Mouse (Mus musculus): ENCODE data around the gene Abhd14a. TPM values are rescaled to one million over a fixed set of nuclear protein-coding genes. Genes with fewer than 3 reads are reported as not detected.
"Not testable (repeated sequence)": the region's sequence is repeated elsewhere in the genome, so short reads cannot be mapped to it uniquely, and the experiment has no call there.

Abhd14a gene
- polyA plus RNA-seq (2012; ENCODE audit: insufficient read depth, insufficient read length, missing spikeins) = 12.8 and 12.9 TPM in 2 replicates

DNA sequence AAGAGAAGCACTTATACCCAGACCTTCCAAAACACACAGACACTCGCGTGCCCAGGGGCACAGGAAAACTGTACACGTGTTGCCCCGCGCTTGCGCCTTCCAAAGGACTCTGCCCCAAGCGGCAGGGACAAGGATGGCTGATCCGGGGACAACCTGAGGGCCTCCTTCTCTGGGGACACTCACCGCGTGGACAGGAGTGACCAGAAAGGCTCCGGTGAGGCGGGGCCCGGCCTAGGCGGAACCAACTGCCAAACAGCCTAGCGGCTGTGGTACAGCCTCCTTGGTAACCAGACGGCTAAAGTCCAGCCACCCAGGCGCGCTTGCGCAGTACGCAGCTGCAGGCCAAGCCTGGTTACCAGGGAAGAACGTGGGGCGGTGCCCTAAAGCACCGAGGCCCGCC lies at the start of gene Abhd14a, which contains the start of gene Abhd14b:
Abhd14a (minus strand) TSS at position 331 of the 400 bp plus-strand sequence.
Abhd14b (plus strand) TSS at position 112 of the 400 bp plus-strand sequence.
- peak within 1 kb of the TSS; percentile 68 for H3K4me3 ChIP-seq (ENCODE audit: insufficient read depth, low read depth, low read length)
- H3K4me1 ChIP-seq (ENCODE audit: control insufficient read depth, insufficient read depth, insufficient read length, low read length) = peaks cover 2% of the 10 kb centered on the region
- H3K27ac ChIP-seq (replicated peaks; ENCODE audit: low read depth, low read length) = peak within 1 kb of the TSS; percentile 25

DNA sequence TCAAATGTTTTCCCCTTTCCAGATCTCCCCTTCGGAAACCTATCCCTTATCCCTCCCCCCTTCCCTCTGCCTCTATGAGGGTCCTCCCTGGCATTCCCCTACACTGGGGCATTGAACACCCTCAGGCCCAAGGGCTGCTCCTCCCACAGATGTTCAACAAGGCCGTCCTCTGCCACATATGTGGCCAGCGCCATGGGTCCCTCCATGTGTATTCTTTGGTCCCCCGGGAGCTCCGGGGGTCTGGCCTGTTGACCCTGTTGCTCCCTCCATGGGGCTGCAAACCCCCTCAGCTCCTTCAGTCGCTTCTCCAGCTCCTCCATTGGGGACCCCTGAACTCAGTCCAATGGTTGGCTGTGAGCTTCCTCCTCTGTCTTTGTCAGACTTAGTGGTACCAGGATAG lies 40.1 kb upstream of the Abhd14a start:
- not testable (repeated sequence) for H3K4me1 ChIP-seq (ENCODE audit: control insufficient read depth, insufficient read depth, insufficient read length, low read length); H3K4me3 ChIP-seq (ENCODE audit: insufficient read depth, low read depth, low read length); H3K27ac ChIP-seq (replicated peaks; ENCODE audit: low read depth, low read length)

DNA sequence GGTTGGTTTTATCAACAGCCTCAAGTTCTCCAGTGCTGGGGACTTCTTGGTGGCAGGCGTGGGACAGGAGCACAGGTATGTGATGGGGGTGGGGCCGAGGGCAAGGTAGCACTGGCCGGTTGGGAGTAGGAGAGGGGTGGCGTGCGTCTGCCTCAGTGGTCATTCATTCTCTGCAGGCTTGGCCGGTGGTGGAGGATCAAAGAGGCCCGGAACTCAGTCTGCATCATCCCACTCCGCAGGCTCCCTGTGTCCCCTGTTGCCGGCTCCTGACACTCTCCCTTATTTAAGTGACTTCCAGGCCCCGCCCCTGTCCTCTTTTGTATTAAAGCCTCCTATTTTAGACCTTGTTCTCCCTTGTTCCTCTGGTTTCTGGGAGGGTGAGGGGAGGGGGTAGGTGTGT lies 37.6 kb upstream of the Abhd14a start:
- H3K4me3 ChIP-seq (ENCODE audit: insufficient read depth, low read depth, low read length) = no peak overlapping the region
- H3K4me1 ChIP-seq (ENCODE audit: control insufficient read depth, insufficient read depth, insufficient read length, low read length) = no peaks in the 10 kb centered on the region
- no peak overlapping the region for H3K27ac ChIP-seq (replicated peaks; ENCODE audit: low read depth, low read length)

DNA sequence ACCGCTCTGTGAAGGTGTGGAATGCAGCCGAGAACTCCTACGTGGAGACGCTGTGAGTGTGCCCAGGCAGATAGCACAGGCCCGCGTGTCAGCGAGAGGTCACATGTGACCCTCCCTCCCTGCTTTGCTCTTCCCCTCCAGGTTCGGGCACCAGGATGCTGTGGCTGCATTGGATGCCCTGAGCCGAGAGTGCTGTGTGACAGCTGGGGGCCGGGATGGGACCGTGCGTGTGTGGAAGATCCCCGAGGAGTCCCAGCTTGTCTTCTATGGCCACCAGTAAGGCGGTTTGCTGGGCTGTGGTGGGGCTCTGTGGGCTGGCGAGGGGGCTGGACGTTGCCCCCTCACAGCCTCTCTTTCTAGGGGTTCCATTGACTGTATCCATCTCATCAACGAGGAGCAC lies 36.1 kb upstream of the Abhd14a start:
- Histone ChIP-seq H3K4me1 (ENCODE audit: control insufficient read depth, insufficient read depth, insufficient read length, low read length) (no peaks in the 10 kb centered on the region), H3K4me3 (ENCODE audit: insufficient read depth, low read depth, low read length) (no peak overlapping the region), H3K27ac (replicated peaks; ENCODE audit: low read depth, low read length) (no peak overlapping the region)

DNA sequence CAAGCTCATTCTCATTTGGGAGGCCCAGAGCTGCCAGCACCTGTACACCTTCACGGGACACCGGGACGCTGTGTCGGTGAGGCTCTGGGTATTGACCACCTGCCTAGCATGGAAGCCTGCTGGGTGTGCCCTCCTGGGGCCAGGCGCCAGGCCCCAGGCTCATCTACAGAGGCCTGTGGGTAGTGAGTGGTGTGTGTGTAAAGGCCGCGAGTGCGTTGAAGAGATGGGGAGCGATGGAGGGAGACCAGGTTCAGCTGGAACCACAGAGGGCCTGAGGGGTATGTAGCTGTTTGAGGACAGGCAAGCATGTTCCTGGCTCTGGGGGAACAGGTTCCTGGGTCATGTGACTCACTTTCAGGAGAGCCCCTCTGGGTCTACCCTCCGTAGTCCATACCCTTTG lies 35.7 kb upstream of the Abhd14a start:
- peaks cover under 1% of the 10 kb centered on the region; the same call in 1 of the 2 replicates for H3K4me1 ChIP-seq (ENCODE audit: control insufficient read depth, insufficient read depth, insufficient read length, low read length)
- H3K27ac ChIP-seq (replicated peaks; ENCODE audit: low read depth, low read length) = no peak overlapping the region
- H3K4me3 ChIP-seq (ENCODE audit: insufficient read depth, low read depth, low read length) = no peak overlapping the region

DNA sequence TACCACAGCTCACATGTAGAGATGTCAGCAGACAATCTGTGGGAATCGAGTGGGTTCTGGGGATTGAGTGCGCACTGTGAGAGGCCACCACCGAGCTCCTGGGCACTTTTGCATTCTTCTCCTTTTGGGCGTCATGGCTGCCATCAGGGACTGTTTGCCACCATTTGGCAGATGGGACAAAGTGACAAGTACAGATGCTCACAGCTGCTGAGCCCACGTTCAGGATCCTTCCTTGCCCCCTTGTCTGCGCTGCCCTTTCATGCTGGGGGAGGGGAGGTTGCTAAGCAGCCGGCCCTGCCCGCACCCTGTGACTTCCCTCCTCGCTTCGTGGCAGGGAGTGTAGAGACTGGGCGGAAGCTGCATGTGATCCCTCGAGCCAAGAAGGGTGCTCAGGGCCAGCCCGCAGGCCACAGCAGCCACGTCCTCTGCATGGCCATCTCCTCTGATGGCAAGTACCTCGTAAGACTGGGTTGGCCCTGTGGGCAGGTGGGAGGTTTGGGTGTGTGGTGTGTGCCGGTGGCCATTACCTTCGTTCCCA lies 35.2 kb upstream of the Abhd14a start:
- Histone ChIP-seq H3K4me1 (ENCODE audit: control insufficient read depth, insufficient read depth, insufficient read length, low read length) (peaks cover 5% of the 10 kb centered on the region), H3K4me3 (ENCODE audit: insufficient read depth, low read depth, low read length) (no peak overlapping the region), H3K27ac (replicated peaks; ENCODE audit: low read depth, low read length) (no peak overlapping the region)

DNA sequence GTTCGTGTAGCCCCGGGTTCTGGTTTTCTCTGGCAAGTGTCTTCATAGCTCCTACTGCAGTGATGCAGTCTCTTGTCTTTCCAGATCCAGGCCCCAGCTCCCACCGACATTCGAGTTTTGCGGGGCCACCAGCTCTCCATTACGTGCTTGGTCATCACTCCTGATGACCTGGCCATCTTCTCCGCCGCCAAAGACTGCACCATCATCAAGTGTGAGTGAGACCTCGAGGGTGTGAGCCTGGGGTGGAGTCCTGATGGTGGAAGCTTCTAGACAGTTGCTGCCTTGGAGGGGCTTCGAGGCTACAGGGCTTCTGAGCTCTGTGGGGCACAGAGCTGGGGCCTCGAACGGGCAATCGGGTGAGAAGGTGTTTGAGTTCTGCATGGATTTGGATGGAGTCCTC lies 34.2 kb upstream of the Abhd14a start:
- Histone ChIP-seq H3K4me3 (ENCODE audit: insufficient read depth, low read depth, low read length) (no peak overlapping the region), H3K27ac (replicated peaks; ENCODE audit: low read depth, low read length) (no peak overlapping the region), H3K4me1 (ENCODE audit: control insufficient read depth, insufficient read depth, insufficient read length, low read length) (peaks cover 6% of the 10 kb centered on the region)

DNA sequence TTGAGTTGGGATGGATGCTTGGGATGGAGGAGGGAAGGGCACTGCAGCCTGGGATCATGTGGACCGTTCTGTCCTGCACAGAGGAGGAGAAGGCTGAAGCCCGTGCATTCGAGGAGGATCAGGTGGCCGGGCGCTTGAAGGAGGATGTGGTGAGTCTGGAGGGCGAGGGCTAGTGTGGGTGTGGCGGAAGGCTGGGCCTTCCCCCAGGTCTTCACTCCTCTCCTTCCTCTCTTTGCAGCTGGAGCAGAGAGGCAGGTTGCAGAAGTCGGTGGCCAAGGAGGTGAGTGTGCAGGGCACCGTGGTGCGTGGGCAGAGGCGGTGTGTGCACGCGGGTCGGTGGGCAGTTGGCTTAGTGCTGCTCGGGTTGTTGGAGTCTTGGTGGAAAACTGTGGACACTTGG lies 33.6 kb upstream of the Abhd14a start:
- Histone ChIP-seq H3K4me1 (ENCODE audit: control insufficient read depth, insufficient read depth, insufficient read length, low read length) (peaks cover 6% of the 10 kb centered on the region), H3K4me3 (ENCODE audit: insufficient read depth, low read depth, low read length) (no peak overlapping the region), H3K27ac (replicated peaks; ENCODE audit: low read depth, low read length) (no peak overlapping the region)

DNA sequence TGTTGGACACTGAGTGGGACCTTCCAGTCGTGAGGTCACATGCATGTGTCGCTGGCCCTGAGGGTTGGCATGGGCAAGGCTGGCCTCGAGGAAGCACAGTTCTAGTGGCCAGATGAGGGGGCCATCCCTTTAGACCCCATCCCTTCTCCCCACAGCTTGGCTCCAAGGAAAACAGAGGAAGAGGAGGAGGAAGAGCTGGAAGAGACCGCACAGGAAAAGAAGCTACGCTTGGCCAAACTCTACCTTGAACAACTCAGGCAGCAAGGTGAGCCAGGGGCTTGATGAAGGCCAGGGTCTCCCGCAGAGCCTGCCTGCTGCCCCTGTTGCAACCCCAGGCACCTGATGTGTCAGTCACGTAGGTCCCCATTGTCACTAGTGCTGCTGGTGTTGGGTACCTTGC lies 33.1 kb upstream of the Abhd14a start:
- peaks cover 6% of the 10 kb centered on the region for H3K4me1 ChIP-seq (ENCODE audit: control insufficient read depth, insufficient read depth, insufficient read length, low read length)
- no peak overlapping the region for H3K27ac ChIP-seq (replicated peaks; ENCODE audit: low read depth, low read length)
- H3K4me3 ChIP-seq (ENCODE audit: insufficient read depth, low read depth, low read length) = no peak overlapping the region

DNA sequence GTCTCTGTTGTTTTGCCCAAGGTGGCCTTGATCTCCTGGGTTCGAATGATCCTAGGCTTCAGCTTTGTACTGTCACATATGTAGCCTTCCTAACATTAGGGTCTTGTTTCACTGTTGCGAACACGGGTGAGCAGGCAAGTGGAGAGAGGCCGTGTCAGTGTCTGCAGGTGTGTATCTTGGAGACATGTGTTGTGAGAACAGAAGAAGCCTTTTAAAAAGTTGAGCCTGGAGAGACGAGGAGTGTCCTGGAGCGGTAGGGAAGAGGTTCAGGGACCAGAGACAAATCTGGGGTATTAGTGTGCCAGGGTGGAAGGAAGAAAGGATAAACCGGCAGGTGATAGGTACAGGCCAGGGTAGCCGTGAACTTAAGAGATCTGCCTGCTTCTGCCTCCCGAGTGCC lies 30.6 kb upstream of the Abhd14a start:
- H3K27ac ChIP-seq (replicated peaks; ENCODE audit: low read depth, low read length) = no peak overlapping the region
- peaks cover 9% of the 10 kb centered on the region for H3K4me1 ChIP-seq (ENCODE audit: control insufficient read depth, insufficient read depth, insufficient read length, low read length)
- H3K4me3 ChIP-seq (ENCODE audit: insufficient read depth, low read depth, low read length) = peak overlapping the region; percentile 69; the same call in 1 of the 2 replicates

DNA sequence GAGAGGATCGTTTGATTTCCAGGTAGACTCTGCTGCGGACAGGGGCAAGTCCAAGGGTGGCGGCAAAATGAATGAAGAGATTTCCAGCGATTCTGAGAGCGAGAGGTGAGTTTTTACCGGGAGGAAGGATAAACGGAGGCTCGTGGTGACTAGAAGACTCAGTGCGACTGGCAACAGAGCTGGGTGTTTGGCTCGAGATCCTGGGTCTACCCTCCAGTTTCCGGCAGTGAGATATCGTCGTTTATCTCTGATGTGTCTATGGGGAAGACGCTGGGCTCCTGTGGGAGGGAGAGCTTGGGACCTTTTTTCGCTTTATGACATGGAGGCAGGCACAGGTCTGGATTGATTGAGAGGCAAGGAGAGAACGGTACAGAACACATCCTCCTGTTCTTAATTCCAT lies 30.2 kb upstream of the Abhd14a start:
- Histone ChIP-seq H3K27ac (replicated peaks; ENCODE audit: low read depth, low read length) (no peak overlapping the region), H3K4me1 (ENCODE audit: control insufficient read depth, insufficient read depth, insufficient read length, low read length) (peaks cover 9% of the 10 kb centered on the region)

DNA sequence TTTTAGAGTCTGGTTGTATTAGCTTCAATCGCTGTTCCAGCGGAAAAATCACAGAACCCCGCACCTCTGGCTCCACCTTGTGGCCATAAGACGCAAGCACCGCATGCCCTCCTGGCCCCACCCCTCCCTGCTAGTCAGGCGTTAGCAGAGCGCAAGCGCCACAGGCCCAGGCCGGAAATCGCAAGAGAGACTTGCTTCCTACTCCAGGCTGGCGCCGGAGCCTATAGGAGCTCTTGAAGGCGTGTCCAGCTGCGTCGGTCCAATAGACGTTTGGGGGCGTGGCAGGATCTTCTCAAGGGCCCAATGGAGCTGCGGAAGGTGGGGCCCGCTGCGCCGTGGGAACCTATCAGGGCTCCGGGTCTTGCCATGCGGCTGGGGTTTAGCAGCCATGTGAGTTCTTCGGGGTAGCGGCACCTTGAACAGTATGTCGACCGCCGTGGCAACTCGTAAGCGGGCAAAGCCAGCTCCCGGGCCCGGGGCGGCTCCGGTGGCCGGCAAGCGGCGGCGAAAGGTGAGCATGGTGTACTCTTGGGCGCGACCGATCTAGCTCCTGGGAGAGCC lies 29.5 kb upstream of the Abhd14a start, which contains the start of gene Parp3:
Parp3 (minus strand) TSS at position 26 of the 561 bp plus-strand sequence.
- H3K4me3 ChIP-seq (ENCODE audit: insufficient read depth, low read depth, low read length) = peak within 1 kb of the TSS; percentile 70

More for the DNA sequence above, 30.2 kb upstream of the Abhd14a start:
- H3K4me3 ChIP-seq (ENCODE audit: insufficient read depth, low read depth, low read length) = peak overlapping the region; percentile 69

DNA sequence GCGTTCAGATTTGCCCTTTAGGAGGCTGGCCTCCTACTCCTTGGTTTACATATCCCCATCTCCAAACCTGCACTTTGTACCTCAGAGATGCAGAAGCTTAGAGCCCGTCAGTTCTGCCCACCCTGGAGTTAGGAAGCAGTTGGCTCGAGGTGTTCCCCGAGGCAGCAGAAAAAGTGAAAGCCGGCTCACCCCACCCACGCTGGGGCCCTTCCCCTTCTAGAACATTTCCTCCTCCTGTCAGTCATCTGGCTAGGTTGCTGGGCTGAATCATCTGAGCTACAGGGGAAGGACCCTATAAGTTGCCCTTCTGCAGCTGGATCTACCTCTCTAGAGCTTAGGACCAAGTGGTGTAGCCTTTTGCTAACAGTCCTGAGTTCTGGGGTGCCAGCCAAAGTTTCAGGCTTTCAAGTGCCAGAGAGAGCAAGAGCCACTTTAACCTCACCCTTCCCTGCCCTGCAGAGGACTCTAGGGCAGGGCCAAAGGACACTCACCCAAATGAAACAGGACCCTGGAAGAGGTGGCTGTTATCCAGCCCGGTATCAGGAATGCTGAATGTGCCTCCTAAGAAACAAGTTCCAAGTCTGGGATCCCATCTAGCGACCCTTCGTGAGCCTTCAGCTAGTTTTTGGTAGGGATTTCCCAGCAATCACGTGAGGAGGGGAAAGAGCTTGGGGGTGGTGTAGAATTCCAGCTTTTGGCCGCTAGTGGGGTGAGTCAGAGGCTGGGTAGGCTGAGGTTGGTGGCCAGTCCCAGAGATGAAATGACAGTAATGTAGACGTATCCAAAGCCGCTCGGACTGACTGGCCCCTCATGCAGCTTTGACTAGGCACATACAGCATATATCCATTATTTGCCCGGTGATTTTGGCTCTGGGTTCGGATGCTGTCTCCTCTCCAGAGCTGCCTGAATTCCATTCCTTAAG lies 28.8 kb upstream of the Abhd14a start:
- H3K27ac ChIP-seq (replicated peaks; ENCODE audit: low read depth, low read length) = peak overlapping the region; percentile 92
- peak overlapping the region; percentile 70 for H3K4me3 ChIP-seq (ENCODE audit: insufficient read depth, low read depth, low read length)
- peaks cover 9% of the 10 kb centered on the region for H3K4me1 ChIP-seq (ENCODE audit: control insufficient read depth, insufficient read depth, insufficient read length, low read length)

More for the DNA sequence above, 29.5 kb upstream of the Abhd14a start, which contains the start of gene Parp3:
- Histone ChIP-seq H3K4me1 (ENCODE audit: control insufficient read depth, insufficient read depth, insufficient read length, low read length) (peaks cover 9% of the 10 kb centered on the region), H3K27ac (replicated peaks; ENCODE audit: low read depth, low read length) (peak within 1 kb of the TSS; percentile 92)

DNA sequence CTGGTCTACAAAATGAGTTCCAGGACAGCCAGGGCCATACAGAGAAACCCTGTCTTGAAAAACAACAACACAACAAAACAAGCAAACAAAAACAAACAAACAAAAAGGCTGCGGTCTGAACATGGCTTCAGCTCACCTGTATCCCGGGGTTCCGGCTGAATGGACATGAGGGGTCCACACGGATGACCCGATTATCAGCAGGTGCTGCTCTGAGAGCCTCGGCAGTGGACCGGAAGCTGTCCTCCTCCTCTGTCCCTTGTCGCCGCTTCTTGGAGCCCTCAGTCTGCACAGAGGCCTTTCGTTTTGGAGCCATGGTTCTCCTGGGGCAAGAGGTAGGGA lies 28.2 kb upstream of the Abhd14a start, which contains the start of gene Rrp9:
Rrp9 (plus strand) TSS at position 301 of the 339 bp plus-strand sequence.
- Histone ChIP-seq H3K4me1 (ENCODE audit: control insufficient read depth, insufficient read depth, insufficient read length, low read length) (peaks cover 9% of the 10 kb centered on the region), H3K27ac (replicated peaks; ENCODE audit: low read depth, low read length) (peak within 1 kb of the TSS; percentile 92), H3K4me3 (ENCODE audit: insufficient read depth, low read depth, low read length) (peak within 1 kb of the TSS; percentile 70)

DNA sequence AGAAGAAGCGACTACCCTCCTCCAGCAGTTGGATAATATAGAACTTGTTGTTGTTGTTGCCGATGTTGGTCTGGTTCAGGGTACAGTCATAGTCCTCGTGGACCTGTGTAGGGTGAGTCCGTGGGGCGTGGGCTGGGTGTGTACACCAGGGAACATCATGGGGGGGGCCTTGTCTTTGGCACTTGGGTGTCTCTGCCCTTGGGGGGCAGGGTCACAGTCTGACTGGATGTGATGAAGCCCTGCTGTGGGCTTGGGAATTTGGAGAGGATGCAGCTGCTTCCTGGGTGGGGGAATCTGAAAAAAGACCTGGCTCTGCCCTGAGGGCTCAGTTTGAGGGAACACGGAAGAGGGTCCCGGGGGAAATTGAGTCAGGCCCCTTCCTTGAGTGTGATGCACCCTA lies 27.6 kb upstream of the Abhd14a start:
- Histone ChIP-seq H3K27ac (replicated peaks; ENCODE audit: low read depth, low read length) (peak overlapping the region; percentile 92), H3K4me3 (ENCODE audit: insufficient read depth, low read depth, low read length) (peak overlapping the region; percentile 70)

More for the DNA sequence above, 27.6 kb upstream of the Abhd14a start:
- peaks cover 9% of the 10 kb centered on the region for H3K4me1 ChIP-seq (ENCODE audit: control insufficient read depth, insufficient read depth, insufficient read length, low read length)

Measured in brown adipose tissue, adult 24 weeks (tissue).